Mouse (Mus musculus) embryo, embryonic 11 days (tissue): Measurements from ENCODE around the gene Wscd2.
A peak's percentile ranks its signal among the peaks of the same experiment; 100 is the strongest.

Source experiments
- DNase-seq: peaks from one replicate; pipeline ENCODE4 v3.0.0-alpha.2; 2015

Wscd2 gene

DNA sequence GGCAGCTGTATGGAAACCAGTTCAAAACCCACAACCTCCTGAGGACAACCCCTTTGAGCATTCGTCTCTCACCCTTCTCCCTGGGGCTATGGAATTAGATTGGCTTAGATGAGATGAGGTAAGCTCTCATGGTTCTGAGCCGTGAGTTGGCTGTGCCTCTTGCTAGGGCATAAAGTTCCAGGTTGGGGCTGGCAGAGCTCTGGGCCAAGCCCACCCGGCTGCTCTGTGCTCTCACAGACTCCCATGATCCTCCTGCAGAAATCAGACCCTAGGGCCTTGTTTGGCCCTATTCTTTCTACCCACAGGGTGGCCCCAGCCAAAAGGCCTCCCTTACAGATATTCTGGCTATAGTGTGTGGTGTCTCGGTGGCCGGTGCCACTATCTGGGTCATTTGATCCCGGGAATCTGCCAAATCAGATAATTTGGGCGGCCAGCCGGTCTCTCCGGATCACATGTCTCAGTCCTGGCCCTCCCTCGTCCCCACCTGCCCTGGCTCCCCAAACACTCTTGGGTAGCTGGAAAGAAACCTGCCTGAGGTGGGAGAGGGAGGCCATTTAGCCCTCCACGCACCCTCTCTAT, 4.5 kb upstream of the Wscd2 start:
- DNase-seq = no peak

DNA sequence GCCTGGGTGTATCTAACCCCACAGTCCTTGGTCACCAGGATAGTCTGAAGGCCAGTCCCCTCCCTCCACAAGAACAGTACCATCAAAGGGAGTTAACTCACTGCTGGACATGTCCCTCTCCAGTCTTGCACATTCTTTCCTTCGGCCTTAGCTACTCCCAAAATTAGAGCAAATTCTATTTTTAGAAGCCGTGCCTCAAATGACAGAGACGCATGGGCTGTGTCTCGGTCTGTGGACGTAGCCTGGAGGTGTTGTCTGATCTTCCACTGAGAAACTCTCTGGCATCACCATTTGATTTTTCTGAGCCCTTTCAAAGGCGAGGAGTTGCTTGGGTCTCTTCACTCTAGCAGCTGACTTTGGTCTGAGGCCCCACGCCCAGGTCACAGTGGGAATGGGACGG, 2.3 kb upstream of the Wscd2 start:
- DNase-seq = no peak

DNA sequence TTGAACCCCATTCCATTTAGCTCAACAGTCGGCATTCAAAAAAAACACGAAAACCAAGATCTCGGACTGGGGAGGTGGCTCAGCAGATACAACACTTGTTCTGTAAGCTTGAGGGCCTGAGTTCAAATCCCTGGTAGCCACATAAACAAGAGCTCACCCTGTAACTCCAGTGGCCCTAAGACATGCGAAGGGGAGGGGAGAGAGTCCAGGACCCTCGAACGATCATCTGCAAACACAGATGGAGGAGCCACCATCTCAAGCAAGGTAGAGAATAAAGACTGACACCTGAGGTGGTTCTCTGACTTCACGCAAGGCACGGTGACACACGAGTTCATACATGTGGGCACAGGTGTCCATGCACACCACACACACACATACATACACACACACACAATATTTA, 516 bp upstream of the Wscd2 start:
- no peak for DNase-seq

DNA sequence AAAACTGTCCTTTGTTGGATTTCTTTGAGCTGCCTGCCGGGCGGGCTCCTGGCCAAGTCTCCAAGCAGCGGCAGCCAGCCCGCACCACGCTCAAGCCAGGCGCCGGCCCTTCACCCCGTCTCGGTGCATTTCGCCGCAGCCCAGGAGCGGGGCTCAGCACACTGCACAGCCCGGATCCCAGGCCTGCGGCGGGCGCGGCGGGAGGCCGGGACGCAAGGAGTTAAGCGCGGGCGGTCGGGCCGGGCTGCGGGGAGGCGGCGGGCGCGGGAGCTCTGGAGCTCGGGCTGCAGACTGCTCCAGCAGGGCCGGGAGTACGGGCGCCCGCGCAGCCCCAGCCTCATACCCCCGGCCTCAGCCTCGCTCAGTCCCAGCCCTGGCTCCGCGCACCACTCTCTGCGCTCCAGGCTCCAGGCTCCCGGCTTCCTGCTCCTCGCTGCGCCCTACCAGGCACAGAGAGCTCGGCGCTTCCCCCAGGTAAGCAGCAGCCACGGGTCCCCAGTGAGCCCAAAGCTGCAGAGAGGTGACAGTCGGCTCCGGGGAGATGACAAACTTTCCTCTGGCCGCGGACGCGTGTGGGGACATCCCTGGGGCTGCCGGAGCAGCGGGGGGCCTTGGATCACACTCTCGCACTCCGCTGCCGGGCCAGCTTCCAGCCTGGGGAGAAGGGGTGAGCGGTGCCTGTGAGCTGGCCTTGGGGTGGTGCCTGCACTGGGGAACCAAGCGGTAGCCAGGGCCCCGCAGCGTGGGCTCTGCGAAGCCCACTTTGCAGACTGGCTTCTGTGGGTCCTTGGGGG, 531 bp downstream of the Wscd2 start:
- peak; percentile 75 for DNase-seq

DNA sequence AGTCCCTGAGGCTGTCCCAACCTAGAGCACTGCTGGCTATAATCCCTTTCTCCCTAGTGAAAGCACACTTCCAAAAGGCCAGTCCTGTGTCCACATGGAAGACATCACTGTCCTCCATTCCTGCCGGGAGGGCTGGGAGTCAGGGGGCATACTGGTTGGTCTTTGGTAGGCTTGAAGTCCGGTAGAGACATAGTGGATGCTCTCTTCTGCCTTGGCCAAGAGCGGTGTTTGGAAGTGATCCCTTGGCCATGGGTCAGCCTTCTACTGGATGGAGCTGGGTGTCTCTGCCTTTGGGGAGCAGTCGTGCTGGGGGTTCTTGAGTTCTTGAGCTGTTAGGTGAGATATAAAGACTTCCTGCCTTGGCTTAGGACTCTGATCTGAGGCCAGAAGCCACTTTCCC, 1.4 kb downstream of the Wscd2 start:
- no peak for DNase-seq

DNA sequence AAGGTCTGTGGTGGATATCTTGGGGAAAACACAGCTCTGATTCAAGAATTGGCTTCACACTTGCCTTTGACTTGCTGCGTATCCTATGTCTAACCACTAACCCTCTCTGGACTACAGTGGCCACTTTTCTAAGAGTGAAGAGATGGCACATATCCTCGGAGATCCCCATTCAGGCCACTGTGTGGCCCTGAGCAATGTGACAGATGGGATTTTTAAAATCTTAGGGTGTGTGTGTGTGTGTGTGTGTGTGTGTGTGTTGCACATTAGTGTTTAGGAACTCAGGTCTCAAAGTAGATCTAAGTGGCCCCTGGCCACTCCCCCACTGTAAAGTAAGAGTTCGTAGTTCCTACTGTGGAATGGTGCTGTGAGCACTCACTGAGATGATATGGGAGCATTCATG, 1.9 kb downstream of the Wscd2 start:
- DNase-seq = no peak

DNA sequence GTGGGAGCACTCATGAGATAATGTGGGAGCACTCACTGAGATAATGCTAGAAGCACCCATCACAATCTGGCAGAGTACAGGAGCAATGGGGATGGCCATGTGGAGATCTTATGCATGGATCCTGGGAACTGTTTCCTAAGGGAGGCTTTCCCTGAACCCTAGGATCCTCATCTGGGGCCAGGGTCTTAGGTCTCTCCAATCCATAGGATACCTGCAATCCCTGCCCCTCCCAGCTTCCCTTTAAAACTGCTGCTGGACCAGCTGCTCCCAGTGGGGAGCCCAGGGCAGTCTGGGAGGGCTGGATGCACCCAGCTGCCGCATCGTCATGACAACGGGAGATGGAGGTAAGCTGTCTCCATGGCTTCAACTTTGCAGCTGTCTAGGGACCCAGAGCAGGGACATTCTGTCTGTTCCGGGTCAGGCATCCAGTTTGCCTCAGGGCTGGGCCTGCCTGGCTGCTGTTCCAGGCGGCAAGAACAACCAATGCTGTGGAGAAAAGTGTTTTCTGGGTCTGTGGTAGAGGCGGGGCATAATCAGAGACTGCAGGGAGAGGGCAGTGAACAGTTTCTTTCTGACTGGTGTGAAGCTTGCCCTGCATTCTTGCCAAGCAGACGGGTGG, 2.4 kb downstream of the Wscd2 start:
- DNase-seq = peak; percentile 67

DNA sequence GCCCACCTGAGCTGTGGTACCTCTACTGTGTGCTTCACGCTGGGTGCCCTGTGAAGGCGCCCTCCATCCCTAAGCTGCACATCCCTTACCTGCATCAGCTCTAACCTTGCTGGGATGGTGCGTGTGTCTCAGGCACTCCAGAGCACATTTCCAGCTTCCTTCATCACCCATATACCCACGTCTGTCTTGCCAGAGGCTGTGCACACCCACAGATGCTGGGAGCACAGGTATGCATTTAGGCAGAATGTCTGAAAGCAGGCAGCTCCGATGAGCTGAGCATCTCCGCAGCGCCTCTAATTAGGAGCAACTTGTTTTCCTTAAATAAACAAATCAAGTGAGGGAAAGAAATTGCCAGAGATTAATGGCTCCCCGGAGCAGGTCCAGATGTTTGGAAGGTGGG, 3.9 kb downstream of the Wscd2 start:
- DNase-seq = no peak

DNA sequence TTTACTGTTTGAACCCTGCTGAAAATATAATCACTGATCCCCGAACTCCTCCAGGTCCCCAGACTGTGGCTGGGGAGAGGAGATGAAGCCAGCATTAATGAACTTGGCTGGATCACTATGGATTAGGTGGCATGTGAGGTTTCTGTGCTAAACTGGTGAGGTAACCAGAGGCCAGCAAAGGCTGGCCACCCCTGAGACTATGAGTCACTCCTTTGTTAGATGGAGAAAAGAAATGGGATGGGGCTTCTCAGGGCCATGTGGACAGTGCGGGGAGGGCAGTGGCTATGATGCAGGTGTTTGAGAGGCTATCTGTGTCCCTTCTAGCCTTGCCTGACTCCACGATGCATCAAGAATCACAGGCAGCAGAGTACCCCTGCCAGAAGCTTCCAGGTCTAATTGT, 6.8 kb downstream of the Wscd2 start:
- no peak for DNase-seq

DNA sequence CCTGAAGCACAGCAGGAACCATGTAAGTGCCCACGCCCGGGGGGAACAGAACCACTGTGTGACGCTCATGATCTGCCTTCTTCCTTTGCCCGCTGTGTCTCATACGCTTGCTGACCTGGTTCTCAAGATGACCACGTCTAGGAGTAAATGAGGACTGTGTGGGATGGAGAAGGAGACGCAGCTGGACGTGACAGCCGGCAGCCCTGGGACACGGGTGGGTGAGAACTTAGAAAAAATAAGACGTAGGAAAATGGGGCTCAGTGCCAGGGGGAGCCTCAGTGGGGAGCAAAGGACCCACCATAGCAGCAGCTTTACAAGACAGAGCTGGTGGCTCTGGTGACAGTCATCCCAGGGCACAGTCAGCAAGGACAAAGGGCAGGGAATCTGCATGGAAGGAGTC, 9.3 kb downstream of the Wscd2 start:
- no peak for DNase-seq

DNA sequence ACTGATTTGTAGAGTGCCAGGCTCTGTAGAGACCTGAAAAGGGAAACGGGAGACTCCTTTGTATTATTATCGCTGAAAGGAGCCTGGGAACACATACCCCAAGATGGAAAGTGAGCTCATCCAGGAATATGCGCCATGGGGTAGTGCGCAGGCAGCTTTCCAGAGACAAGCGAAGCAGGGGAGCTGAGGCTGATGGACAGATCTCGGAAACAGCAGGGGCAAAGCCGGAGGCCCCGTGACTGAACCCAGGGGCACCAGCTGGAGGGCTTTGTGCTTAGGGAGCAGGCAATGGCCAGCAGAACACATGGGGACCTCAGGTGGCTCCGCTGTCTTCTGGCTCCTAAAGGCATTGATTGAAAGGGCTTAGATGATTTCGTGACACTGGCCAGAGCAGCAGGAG, 13.1 kb downstream of the Wscd2 start:
- peak; percentile 71 for DNase-seq

DNA sequence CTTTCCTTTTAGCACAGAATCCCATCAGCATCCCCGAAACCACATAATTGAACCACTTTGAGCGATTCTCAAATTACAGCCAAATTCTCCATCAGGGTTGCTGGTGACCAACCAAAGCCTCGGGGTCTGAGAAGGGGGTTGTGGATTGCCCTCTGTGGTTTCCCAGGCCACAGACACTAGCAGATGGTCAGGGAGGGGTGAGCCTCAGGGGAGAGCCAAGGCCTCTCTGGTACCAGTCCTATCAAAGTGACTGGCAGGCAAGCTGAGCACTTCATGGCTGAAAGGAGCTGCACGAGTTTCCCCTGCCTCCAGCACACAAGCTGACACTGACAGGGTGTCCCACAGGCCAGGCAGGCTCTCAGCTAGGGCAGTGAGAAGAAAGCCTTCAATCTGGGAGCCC, 14.5 kb downstream of the Wscd2 start:
- peak; percentile 65 for DNase-seq

DNA sequence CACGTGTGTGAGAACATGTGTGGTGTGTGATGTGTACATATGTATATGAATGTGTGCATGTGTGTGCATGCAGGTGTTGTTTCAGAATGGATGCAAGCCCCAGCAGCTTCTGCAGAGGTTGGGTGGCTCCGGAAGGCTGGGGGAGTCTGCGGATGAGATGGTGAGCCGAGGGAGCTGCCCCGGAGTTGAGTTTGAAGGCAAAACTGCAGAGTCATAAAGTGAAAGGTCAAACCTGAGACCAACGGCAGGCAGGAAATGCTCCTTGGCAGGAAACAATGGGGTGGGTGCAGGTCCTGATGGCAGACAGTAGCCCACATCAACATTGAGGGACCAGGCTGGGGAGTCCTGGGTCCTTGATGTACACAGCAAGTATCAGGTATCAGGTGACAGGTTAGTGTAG, 15.9 kb downstream of the Wscd2 start:
- DNase-seq = no peak

DNA sequence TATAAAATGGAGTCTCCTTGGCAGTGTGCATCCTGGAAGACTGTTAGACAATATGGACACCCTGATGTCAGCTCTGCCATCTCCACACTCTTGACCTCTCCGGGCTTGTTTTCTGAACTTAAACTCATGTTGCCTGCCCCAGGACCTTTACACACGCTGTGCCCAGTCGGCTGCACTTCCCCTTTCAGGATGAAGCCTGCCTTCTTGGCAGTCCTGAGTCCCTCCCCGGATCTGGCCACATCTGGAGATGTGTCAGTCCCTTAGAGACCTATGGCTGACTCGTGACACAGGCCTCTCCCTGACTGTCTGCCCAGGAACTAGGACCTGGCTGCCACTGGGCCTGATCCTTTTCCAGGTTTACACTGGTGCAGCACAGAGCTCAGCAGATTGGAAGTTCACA, 16.6 kb downstream of the Wscd2 start:
- DNase-seq = no peak

DNA sequence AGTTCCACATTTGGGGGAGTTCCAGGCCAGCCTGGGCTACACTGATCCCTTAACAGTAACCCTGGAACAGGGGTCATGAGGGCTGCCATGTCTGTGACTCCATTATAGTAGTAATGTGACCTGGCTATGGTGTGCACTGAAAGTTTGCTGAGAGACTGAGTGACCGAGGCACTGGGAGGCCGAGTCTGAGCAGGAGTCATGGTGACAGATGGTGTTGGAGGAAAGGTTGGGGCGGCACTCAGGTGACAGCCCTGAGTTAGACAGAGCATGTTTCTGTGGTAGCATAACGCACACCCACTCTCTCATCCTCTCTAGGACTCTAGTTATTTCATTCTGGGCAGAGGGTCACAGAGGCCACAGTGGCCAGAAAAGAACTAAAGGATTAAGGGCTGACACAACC, 19.0 kb downstream of the Wscd2 start:
- DNase-seq = no peak

DNA sequence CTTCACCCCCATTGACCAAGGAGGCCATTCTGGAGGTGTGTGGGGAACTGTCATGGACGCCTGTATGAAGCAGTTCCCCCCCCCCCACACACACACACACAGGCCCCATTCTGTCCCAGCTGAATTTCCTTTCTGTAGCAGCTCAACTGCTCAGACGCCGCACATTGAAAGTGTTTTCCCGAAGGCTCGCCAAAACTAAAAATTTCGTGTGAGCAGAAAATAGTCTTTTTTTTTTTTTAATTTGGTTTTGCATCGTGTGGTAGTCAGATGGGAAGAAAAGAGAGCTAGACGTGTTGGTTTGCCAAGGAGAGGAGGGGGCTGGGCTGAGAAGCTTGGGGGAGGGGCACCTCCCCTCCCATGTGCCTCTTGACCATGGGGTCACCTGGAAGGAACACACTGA, 23.5 kb downstream of the Wscd2 start:
- no peak for DNase-seq

DNA sequence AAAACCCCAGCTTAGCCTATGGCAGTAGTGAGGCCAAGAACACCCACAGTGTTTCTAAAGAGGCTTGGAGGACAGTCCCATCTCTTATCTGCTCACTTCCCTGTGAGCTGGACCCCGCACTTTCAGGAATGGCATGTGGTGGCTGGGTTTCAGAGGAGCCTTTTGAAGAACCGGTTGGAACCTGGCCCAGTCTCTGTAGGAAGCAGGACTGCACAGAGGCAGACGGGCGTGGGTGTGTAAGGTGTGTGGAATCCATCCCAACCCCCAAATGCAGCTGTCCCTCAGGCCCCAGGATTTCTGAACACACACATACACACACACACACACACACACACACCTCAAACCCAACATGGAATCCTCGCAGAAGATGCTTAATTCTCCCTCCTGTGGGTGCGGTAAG, 23.9 kb downstream of the Wscd2 start:
- DNase-seq = no peak

DNA sequence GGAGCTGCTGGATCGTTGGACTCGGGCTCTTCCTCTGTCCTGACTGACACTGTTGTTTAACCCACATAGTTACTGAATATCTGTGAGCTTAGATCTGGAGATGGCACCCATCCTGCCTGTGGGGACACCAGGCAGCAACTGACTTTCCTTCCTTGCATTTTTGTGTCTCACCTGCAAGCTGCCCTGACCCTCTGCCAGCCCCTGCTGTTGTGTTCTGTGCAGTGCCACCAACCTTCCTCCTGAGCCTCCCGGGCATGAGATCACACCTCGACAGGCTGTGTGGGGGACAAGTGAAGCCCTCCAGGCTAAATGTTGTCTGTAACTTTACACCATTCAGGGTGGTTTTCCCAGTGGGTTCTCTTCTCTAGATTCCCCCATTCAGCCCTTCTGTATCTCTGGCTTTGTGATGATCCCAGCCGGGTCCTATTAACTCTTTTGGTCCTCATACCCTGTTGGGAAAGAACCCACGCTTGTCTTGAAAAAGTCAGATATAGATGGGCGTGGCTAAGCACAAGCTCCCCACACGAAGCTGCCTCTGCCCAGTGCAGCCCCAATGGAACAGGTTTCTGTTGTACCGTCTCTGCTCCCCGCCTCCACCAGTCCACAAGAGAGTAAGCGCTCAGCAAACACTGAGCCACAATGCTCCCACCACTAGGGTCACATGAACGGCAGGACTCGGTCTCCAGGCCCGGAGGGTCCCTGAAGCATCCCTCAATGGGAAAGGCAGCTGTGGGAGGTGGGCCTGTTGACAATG, 26.2 kb downstream of the Wscd2 start:
- DNase-seq = no peak

DNA sequence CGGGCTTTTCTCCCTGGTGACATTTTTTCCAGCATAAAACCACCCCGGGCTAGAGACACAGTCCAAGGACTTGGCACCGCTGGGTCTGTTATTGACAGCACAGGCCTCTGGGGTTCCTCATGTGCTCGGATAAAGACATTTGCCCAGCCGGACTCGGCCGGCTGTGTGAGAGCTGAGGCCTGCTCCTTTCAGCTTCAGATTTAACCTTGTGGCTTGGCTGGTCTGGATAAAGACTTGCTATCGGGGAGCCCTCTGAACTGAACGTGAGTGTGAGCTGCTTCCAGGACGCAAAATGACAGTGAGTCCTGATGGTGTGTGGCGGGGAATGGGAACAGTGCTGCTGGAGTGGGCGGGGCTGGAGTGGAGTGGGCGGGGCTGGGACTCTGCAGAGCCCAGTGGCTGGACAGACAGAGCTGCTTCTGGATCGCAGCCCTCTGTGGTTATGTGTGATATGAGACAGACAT, 26.8 kb downstream of the Wscd2 start:
- DNase-seq = no peak

DNA sequence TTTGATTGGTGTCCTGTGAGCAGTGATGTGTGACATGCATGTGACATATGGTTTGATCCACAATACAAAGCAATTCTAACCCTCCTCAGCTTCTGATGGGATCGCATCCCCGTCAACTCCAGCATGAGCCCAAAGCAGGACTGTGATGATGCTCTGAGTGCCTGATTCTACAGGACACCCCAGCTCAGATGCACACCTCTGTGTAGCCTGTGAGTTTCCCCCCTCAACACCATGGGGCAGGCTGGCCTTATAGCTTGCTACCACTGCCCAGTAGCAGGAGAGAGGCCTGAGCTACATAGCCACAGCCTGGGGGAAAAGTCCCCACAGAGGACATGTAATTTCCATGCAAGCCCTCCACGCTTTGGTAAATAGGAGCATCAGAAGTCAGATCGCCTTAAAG, 27.3 kb downstream of the Wscd2 start:
- no peak for DNase-seq

DNA sequence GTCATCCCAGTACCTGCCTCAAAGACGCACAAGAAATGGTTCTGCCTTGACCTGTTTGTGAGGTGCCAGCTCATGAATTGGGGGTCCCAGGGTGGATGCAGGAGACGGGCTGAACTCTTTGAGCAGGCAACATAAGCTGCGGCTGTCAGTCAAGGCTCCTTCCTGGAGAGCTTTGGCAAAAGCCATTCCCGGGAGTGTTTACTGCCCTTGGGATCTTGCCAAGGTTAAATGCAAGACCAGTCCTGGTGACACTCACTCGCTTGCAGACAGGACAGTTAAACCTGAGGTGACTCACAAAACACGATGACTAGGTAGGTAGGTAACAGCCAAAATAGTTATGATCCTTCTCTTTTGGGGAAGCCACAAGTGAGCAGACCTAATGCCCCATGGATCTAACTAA, 30.9 kb downstream of the Wscd2 start:
- no peak for DNase-seq

DNA sequence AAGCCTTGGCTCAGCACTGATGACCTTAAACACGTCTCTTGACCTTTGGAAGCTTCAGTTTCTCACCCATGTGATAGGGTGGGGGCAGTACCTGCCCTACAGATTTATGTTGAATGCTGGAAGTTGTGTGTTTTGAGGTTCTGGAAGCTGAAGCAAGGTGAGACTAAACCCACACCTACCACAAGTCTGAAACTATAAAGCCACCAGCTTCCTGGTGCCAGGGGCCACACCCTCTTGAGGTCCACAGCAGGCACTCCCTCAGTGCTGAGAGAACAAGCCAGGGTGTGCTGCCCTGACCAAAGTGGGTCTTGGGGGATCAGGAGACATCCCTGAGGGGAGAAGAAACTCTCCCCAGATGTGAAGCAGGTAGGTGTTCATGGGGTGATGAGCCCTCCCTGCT, 48.7 kb downstream of the Wscd2 start:
- no peak for DNase-seq

DNA sequence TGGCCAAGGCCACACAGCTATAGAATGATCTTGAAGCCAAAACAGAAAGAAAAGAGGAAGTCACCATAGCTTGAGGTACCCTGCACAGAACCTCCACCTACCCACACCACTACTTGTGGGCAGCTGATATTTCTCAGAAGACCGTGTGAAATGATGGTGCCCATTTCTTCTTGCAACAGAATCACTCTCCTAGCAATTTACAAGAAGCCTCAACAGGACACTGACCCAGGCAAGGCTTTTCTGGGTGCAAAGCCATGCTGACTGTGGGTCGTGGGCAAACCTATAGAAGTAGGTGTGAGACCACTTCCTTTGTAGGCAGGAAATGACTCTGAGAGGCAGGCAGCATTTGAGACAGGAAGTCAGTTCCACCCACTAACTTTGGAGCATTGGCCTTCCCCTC, 49.3 kb downstream of the Wscd2 start:
- DNase-seq = no peak

DNA sequence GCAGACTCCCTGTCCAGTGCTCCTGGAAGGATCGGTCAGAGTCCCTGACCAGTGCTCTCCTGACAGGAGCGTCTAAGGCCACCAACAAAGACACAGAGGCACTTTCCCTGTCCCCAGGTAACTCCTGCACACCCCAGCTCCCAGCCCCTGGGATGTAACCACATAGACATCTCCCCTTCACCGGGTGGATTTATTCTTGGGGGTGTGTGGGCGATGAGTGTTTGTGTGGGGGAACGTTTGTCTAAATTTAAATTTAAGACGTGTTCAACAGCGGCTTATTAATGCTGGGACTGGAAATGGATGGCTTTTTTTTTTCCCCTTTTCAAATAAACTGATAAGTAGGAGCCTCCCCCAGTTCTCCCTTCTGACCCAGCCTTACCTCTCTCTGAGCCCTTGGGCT, 49.7 kb downstream of the Wscd2 start:
- DNase-seq = no peak
